Mouse (Mus musculus): ENCODE data around the gene Ggt6. TPM values are rescaled to one million over a fixed set of nuclear protein-coding genes. Genes with fewer than 3 reads are reported as not detected.
"Not testable (repeated sequence)": the region's sequence is repeated elsewhere in the genome, so short reads cannot be mapped to it uniquely, and the experiment has no call there.

Gene Ggt6
- polyA plus RNA-seq, 1 experiment from 2014 or later, result not detected

DNA sequence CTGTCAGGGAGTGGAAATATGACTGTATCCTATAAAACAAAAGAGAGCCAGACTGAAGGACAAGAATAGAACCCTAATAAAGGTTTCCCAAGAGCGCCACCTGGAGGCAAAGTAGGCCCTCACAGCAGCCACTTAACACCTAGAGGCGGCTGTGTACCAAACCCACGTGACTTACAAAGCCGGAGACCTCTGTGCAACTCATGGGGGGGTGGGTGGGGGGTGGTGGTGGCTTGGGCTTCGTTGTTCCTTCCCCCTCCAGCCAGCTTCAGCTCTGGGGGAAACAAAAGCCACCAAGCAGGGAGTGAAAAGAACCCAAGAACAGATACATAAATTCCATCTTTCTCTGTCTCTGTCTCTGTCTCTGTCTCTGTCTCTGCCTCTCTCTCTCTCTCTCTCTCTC lies 6.6 kb upstream of the Ggt6 start:
- 2% methylated on average over 5 of the region's 5 CpGs for WGBS
- H3K27me3 ChIP-seq, result no peaks in the 10 kb centered on the region
- no peaks in the 10 kb centered on the region for H3K36me3 ChIP-seq
- ATAC-seq (ENCODE audit: low read depth), result no peak
- H3K9me3 ChIP-seq, result 0 out of 2 replicates have a peak, but pooled peaks cover 3% of the 10 kb centered on the region
- H3K9ac ChIP-seq, result no peak overlapping the region
- no peak overlapping the region for H3K4me3 ChIP-seq
- H3K4me1 ChIP-seq (replicated peaks), result no peaks in the 10 kb centered on the region
- H3K27ac ChIP-seq (replicated peaks), result no peak overlapping the region
- no peak overlapping the region for H3K4me2 ChIP-seq

DNA sequence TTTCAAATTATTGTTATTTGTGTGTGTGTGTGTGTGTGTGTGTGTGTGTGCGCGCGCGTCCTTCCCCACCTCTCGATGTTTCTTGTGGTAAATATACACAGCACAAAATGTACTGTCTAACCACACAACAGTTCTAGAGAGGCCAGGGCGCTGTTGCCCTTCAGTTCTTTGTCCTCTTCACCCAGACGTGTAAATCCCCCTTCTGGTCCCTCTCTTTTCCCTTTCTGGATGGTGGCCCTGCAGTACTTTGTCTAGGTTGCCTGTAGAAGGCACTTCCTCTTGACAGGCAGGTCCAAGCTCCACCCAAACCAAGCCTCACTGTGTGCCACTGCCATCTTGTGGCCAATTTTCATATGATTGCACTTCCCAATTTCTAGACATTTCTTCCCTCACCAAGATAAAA lies 6.0 kb upstream of the Ggt6 start:
- no peak overlapping the region for H3K4me2 ChIP-seq
- H3K4me1 ChIP-seq (replicated peaks), result no peaks in the 10 kb centered on the region
- H3K36me3 ChIP-seq, result no peaks in the 10 kb centered on the region
- WGBS, result 54% methylated on average over 7 of the region's 7 CpGs
- ATAC-seq (ENCODE audit: low read depth), result no peak
- H3K27me3 ChIP-seq, result no peaks in the 10 kb centered on the region
- no peak overlapping the region for H3K27ac ChIP-seq (replicated peaks)
- H3K9me3 ChIP-seq, result 0 out of 2 replicates have a peak, but pooled peaks cover 2% of the 10 kb centered on the region
- H3K9ac ChIP-seq, result no peak overlapping the region
- no peak overlapping the region for H3K4me3 ChIP-seq

DNA sequence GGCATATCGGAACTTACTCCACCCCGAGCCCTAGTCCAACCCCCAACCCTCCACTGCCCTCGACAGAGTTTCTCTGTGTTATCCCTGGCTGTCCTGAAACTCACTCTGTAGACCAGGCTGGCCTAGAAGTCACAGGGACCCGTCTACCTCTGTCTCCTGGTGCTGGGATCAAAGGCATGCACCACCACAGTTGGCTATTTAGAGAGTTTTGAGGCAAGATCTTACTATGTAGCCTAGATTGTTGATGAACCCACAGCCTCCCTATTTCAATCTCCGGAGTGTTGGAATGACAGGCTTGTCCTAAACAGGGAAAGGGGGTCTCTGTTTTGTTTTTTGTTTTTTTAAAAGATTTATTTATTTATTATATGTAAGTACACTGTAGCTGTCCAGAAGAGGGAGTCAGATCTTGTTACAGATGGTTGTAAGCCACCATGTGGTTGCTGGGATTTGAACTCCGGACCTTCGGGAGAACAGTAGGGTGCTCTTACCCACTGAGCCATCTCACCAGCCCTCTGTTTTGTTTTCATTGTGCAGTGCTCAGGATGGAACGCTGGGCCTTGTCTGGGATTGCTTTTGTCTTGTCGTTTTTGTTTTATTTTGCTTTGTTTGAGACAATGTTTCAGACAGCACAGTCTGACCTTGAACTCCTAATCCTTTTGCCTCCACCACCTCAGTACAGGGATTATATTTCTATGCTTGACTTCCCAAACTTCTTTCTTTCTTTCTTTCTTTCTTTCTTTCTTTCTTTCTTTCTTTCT lies 4.8 kb upstream of the Ggt6 start:
- not testable (repeated sequence) for H3K4me1 ChIP-seq (replicated peaks); ATAC-seq (ENCODE audit: low read depth); H3K9me3 ChIP-seq; H3K27ac ChIP-seq (replicated peaks); H3K9ac ChIP-seq; H3K4me2 ChIP-seq; H3K4me3 ChIP-seq; H3K36me3 ChIP-seq; H3K27me3 ChIP-seq
- WGBS, result 61% methylated on average over 9 of the region's 9 CpGs

DNA sequence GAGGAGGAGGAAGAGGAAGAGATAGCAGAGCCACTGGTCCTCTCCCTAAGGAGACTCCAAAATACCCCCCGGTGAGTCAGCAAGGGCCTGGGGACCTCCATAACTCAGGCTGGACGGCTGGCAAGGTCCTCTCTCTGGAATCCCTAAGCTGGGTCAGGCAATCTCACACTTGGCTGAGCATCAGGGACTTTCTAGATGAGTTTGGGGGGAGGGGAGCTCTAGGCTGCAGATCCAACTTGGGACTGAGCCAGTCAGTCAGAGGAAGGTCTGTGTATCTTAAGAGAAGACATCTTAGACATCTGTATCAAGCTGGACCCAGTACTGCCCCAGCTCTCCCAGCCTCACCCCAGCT lies 344 bp downstream of the Ggt6 start:
- WGBS, result 53% methylated on average over 2 of the region's 2 CpGs
- H3K4me1 ChIP-seq (replicated peaks), result no peaks in the 10 kb centered on the region
- H3K9ac ChIP-seq, result no peak overlapping the region
- H3K27me3 ChIP-seq, result no peaks in the 10 kb centered on the region
- H3K4me3 ChIP-seq, result no peak overlapping the region
- H3K4me2 ChIP-seq, result no peak overlapping the region
- H3K27ac ChIP-seq (replicated peaks), result no peak overlapping the region
- H3K9me3 ChIP-seq, result no peaks in the 10 kb centered on the region
- H3K36me3 ChIP-seq, result no peaks in the 10 kb centered on the region
- no peak for ATAC-seq (ENCODE audit: low read depth)

DNA sequence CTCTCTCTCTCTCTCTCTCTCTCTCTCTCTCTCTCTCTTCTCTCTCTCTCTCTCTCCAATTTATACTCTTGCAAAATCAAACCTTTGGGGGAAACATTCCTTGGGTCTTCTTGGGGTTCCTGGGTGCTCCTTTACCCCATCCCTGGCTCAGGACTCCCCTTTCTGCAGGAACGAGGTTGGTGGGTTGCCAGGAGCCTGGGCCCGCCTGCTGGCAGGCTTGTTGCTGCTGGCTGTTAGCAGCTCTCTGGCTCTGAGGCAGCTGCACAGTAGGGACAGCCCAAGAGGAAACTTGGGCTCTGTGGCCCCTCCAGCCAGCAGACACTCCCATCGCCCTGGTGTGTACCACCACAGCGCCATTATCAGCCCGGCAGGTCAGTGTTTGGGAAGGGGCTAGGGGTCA lies 945 bp downstream of the Ggt6 start:
- Histone ChIP-seq H3K4me2 (no peak overlapping the region), H3K4me3 (no peak overlapping the region), H3K9ac (no peak overlapping the region), H3K4me1 (replicated peaks) (no peaks in the 10 kb centered on the region), H3K27me3 (no peaks in the 10 kb centered on the region), H3K36me3 (no peaks in the 10 kb centered on the region), H3K9me3 (no peaks in the 10 kb centered on the region), H3K27ac (replicated peaks) (no peak overlapping the region)
- 74% methylated on average over 5 of the region's 5 CpGs for WGBS
- ATAC-seq (ENCODE audit: low read depth), result no peak

DNA sequence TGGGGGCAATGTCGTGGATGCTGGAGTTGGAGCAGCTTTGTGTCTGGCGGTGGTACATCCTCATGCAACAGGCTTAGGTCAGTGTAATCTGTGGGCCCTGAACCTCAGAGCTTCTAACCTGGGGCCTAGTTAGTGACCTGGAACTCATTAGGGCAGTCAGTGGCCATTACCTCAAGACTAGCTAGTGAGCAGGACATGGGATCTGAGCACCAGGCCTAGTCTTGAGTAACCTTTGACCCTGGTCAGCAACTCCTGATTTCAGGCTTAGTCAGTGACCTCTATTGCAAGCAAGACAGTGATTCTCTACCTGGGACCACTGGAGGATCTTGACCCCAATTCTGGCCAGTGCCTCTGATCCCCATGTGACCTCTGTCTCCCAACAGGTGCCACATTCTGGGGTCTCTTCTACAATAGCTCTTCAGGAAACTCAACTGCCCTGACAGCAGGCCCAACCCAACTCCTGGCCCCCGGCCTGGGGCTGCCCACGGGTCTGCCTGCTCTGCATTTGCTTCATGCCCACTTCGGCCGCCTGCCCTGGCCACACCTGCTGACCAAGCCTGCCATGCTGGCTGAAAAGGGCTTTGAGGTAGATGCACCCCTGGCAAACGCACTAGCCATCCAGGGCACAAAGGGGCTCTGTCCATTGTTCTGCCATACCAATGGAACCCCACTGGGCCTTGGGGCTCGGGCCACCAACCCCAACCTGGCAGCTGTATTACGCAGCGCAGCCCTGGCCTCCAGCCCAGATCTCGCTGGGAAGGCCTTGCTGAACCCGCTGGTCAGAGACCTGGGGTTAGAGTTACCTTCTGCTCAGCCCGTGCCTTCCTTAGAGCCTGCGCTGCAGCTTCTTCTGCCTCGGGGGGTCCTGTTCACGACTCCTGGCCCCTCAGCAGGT lies 1.7 kb downstream of the Ggt6 start:
- Histone ChIP-seq H3K4me1 (replicated peaks) (peaks cover 5% of the 10 kb centered on the region), H3K27me3 (no peaks in the 10 kb centered on the region), H3K36me3 (no peaks in the 10 kb centered on the region), H3K27ac (replicated peaks) (no peak overlapping the region), H3K4me2 (no peak overlapping the region), H3K9ac (no peak overlapping the region), H3K9me3 (no peaks in the 10 kb centered on the region), H3K4me3 (no peak overlapping the region)
- WGBS, result 80% methylated on average over 16 of the region's 16 CpGs
- no peak for ATAC-seq (ENCODE audit: low read depth)

DNA sequence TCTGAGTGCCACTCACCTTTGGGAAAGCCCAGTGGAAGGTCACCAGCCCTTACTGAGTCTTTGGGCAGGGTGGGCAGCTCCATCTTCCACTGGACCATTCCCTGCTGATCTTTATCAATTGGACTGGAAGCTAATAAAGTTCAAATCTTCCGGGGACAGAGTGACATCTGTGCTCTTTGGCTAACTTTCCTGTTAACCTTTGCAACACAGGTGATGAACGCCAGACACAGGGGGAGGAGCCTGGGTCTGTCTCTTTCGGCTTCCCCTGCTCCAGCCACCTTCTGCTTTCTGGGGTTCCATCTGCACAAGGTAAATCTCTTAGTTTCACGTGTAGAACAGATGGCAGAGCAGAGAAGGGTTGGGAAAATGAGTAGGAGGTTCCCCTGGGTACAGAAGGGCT lies 3.1 kb downstream of the Ggt6 start:
- Histone ChIP-seq H3K27me3 (no peaks in the 10 kb centered on the region), H3K4me3 (no peak overlapping the region), H3K4me1 (replicated peaks) (peaks cover 15% of the 10 kb centered on the region), H3K4me2 (no peak overlapping the region), H3K36me3 (peaks cover 11% of the 10 kb centered on the region), H3K9ac (no peak overlapping the region), H3K9me3 (no peaks in the 10 kb centered on the region), H3K27ac (replicated peaks) (no peak overlapping the region)
- 76% methylated on average over 4 of the region's 4 CpGs for WGBS
- no peak for ATAC-seq (ENCODE audit: low read depth)

DNA sequence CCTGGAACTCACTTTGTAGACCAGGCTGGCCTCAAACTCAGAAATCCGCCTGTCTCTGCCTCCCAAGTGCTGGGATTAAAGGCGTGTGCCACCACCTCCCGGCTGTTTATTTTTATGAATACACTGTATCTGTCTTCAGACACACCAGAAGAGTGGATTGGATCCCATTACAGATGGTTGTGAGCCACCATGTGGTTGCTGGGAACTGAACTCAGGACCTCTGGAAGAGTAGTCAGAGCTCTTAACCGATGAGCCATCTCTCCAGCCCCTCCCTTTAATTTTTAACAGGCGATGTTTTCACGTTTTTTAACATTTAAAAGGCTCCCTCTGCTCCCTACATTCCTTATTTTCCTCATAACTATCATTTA lies 5.3 kb downstream of the Ggt6 start:
- ATAC-seq (ENCODE audit: low read depth), result peak; percentile 60
- Histone ChIP-seq H3K4me1 (replicated peaks) (peaks cover 15% of the 10 kb centered on the region), H3K4me2 (peak overlapping the region; percentile 93), H3K4me3 (peak overlapping the region; percentile 83), H3K36me3 (peaks cover 33% of the 10 kb centered on the region), H3K9ac (peak overlapping the region; percentile 89), H3K27ac (replicated peaks) (peak overlapping the region; percentile 95)
- not testable (repeated sequence) for H3K27me3 ChIP-seq, H3K9me3 ChIP-seq
- WGBS, result 45% methylated on average over 6 of the region's 6 CpGs

DNA sequence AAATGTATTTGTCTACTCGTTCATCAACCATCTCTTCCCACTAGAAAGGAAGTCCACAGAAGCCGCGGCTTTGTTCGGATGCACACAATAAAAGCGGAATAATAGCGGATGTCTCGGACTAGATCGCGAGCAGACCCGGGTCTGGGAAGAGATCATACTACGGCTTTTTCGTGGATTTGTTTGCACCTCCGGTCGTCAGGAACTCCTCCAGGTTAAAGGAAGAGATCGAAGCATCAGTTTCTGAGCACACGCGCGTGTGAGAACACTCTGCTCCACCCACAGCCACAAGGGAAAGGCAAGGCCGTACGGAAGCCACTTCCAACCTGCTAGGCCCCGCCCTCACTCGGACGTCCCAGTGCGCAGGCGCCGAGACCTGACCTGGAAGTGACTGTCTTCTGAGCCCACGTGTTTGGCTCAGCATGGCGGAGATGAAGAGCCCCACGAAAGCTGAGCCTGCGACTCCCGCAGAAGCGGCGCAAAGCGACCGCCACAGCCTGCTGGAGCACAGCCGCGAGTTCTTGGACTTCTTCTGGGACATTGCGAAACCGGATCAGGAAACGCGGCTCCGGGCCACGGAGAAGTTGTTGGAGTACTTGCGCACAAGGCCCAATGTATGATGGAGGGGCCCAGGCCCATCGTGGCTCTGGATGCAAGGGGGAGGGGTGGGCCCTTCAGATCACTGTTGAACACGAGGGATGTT lies 5.8 kb downstream of the Ggt6 start, which contains the start of gene Mybbp1a:
Gene Mybbp1a, plus strand, starts transcription at position 391 of the 700 bp plus-strand sequence.
- Histone ChIP-seq H3K27me3 (no peaks in the 10 kb centered on the region), H3K36me3 (peaks cover 38% of the 10 kb centered on the region), H3K4me2 (peak within 1 kb of the TSS; percentile 93), H3K9ac (peak within 1 kb of the TSS; percentile 89), H3K4me3 (peak within 1 kb of the TSS; percentile 83), H3K4me1 (replicated peaks) (peaks cover 15% of the 10 kb centered on the region), H3K9me3 (no peaks in the 10 kb centered on the region), H3K27ac (replicated peaks) (peak within 1 kb of the TSS; percentile 95)
- WGBS, result under 1% methylated on average over 46 of the region's 46 CpGs
- ATAC-seq (ENCODE audit: low read depth), result peak; percentile 94

DNA sequence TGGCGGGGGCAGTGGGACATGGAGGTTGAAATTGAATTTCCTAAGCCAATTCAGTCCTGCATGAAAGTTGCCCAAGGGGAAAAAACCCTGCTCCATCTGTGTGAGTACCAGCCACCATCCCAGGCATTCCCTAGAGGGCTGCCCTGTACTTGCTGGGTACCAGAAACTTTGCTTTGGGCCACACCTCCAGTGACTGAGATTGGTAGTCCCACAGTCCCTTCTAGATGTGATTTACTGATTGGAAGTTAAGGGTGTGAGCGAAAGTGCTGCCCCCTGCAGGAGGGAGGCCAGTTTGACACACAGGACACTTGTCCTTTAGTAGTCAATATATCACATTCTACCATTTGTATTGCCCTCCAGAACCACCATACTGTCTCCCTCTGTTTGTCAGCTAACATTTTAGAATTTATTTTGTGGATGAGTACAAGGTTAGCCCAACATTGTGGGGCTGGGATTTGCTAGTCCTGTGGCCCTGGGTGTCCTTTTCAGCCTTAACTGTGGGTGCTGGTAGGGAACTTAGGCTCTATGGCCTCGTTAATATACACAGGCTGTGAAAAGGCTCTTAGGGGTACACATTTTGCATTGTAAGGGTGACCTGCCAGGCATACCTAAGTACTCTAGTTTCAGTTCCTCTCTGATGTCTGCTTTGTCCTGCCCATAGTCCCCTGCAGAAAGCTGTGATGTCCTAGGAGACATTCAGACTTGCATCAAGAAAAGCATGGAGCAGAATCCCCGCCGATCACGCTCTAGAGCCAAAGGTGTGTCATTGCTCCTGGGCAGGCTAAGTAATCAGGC lies 11.2 kb downstream of the Ggt6 start:
- no peak overlapping the region for H3K4me3 ChIP-seq
- 91% methylated on average over 6 of the region's 6 CpGs for WGBS
- peaks cover 18% of the 10 kb centered on the region for H3K4me1 ChIP-seq (replicated peaks)
- no peak overlapping the region for H3K27ac ChIP-seq (replicated peaks)
- no peak overlapping the region for H3K9ac ChIP-seq
- no peaks in the 10 kb centered on the region for H3K9me3 ChIP-seq
- peaks cover 92% of the 10 kb centered on the region for H3K36me3 ChIP-seq
- no peak overlapping the region for H3K4me2 ChIP-seq
- ATAC-seq (ENCODE audit: low read depth), result no peak
- no peaks in the 10 kb centered on the region for H3K27me3 ChIP-seq

DNA sequence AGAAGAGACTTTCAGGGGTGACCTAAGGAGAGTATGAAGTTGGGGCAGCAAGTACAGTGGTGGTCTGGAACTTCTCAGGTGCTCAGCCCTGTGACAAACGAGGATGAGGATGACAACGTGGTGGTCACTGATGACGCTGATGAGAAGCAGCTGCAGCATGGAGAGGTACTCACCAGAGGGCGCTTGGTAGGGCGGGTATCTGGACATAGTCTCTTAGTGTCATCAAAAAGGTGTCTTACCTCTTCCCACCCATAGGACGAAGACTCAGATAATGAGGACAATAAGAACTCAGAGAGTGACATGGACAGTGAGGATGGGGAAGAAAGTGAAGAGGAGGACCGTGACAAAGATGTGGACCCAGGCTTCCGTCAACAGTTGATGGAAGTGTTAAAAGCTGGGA lies 12.1 kb downstream of the Ggt6 start:
- no peak overlapping the region for H3K9ac ChIP-seq
- no peak overlapping the region for H3K4me3 ChIP-seq
- no peaks in the 10 kb centered on the region for H3K9me3 ChIP-seq
- no peak for ATAC-seq (ENCODE audit: low read depth)
- no peak overlapping the region for H3K4me2 ChIP-seq
- H3K4me1 ChIP-seq (replicated peaks), result peaks cover 9% of the 10 kb centered on the region
- H3K27ac ChIP-seq (replicated peaks), result no peak overlapping the region
- no peaks in the 10 kb centered on the region for H3K27me3 ChIP-seq
- 83% methylated on average over 8 of the region's 8 CpGs for WGBS
- H3K36me3 ChIP-seq, result peaks cover 100% of the 10 kb centered on the region
